Mouse (Mus musculus) central nervous system, embryonic 18 days (tissue): ENCODE measurements around the gene Adpgk. TPM values are rescaled to one million over a fixed set of nuclear protein-coding genes. Genes with fewer than 3 reads are reported as not detected.

Experiments
- polyA plus RNA-seq: library from polyadenylated mRNA; depleted of rRNA; stranded (reverse); fragments of >200 nt; gene quantifications from 2 replicates; pipeline ENCODE4 v1.2.3, GENCODE M21; 2012; rRNA removed

The Adpgk gene
- polyA plus RNA-seq = 17.7 and 18.4 TPM in 2 replicates

GRCm38 (mm10) chr9:59290957-59291687 lies at the start of gene Adpgk:
TSS of gene Adpgk (plus strand) at chr9:59291558.

DNA sequence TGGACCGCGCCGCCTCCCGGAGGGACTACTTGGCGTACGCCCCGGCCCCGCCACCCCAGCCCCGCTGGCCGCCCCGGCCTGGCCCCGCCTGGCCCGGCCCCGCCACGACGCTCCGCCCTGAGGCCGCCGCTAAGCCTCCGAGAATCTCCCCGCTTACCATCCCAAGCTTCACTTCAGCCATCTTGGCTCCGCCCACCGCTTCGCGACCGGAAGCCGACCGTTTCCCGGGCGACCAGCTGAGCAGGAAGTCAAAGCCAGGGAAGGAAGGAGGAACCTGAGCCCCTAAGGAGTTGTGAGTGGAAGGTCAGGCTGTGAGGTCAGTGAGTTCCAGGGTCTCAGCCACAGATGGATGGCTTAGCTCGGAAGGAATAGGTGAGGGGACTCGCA lies 61.9 kb downstream of the Adpgk start, which contains the start of gene Bbs4:
Bbs4 (minus strand) TSS at position 256 of the 387 bp plus-strand sequence.

Other genes starting within 250 kb of the Adpgk start
- gene Bbs4, start 62.0 kb downstream of the Adpgk start, polyA plus RNA-seq = 31.9 and 32.5 TPM in 2 replicates
- gene Arih1, start 195.1 kb downstream of the Adpgk start, polyA plus RNA-seq = 58.7 and 59.7 TPM in 2 replicates
- 48.2 and 52.3 TPM in 2 replicates for gene Hexa, start 248.0 kb downstream of the Adpgk start, polyA plus RNA-seq
- 0.61 and 0.99 TPM in 2 replicates for gene Tmem202, start 248.3 kb downstream of the Adpgk start, polyA plus RNA-seq